Mouse (Mus musculus): Measurements from ENCODE around the gene Hipk1.
"Not testable (repeated sequence)": the region's sequence is repeated elsewhere in the genome, so short reads cannot be mapped to it uniquely, and the experiment has no call there.

Gene Hipk1

GRCm38 (mm10) chr3:103792566-103792965 lies 1.2 kb upstream of the Hipk1 start:
- DNase-seq (ENCODE audit: low spot score), result no peak

- not testable (repeated sequence) for DNase-seq (ENCODE audit: low spot score)
These were observed 696 bp upstream of the Hipk1 start for GRCm38 (mm10) chr3:103792111-103792406.

GRCm38 (mm10) chr3:103790346-103791145 lies 817 bp downstream of the Hipk1 start:
- peak; percentile 53 for DNase-seq (ENCODE audit: low spot score)

GRCm38 (mm10) chr3:103789891-103790345 lies 1.4 kb downstream of the Hipk1 start:
- DNase-seq (ENCODE audit: low spot score), result peak; percentile 66

GRCm38 (mm10) chr3:103789096-103789495 lies 2.3 kb downstream of the Hipk1 start:
- no peak for DNase-seq (ENCODE audit: low spot score)

- no peak for DNase-seq (ENCODE audit: low spot score)
These were observed 4.1 kb downstream of the Hipk1 start for GRCm38 (mm10) chr3:103787225-103787624.

GRCm38 (mm10) chr3:103782844-103783609 lies 8.3 kb downstream of the Hipk1 start:
- DNase-seq (ENCODE audit: low spot score), result no peak

- DNase-seq (ENCODE audit: low spot score), result no peak
These were observed 10.6 kb downstream of the Hipk1 start for GRCm38 (mm10) chr3:103780777-103781176.

- DNase-seq (ENCODE audit: low spot score), result no peak
These were observed 11.1 kb downstream of the Hipk1 start for GRCm38 (mm10) chr3:103780271-103780670.

GRCm38 (mm10) chr3:103779183-103779582 lies 12.2 kb downstream of the Hipk1 start:
- no peak for DNase-seq (ENCODE audit: low spot score)

- no peak for DNase-seq (ENCODE audit: low spot score)
These were observed 12.7 kb downstream of the Hipk1 start for GRCm38 (mm10) chr3:103778660-103779059.

GRCm38 (mm10) chr3:103777940-103778339 lies 13.4 kb downstream of the Hipk1 start:
- no peak for DNase-seq (ENCODE audit: low spot score)

- DNase-seq (ENCODE audit: low spot score), result no peak
These were observed 17.4 kb downstream of the Hipk1 start for GRCm38 (mm10) chr3:103774009-103774408.

GRCm38 (mm10) chr3:103773508-103773907 lies 17.9 kb downstream of the Hipk1 start:
- DNase-seq (ENCODE audit: low spot score), result no peak

GRCm38 (mm10) chr3:103772846-103773245 lies 18.5 kb downstream of the Hipk1 start:
- DNase-seq (ENCODE audit: low spot score), result no peak

GRCm38 (mm10) chr3:103771531-103772130 lies 19.7 kb downstream of the Hipk1 start:
- no peak for DNase-seq (ENCODE audit: low spot score)

- DNase-seq (ENCODE audit: low spot score), result no peak
These were observed 24.6 kb downstream of the Hipk1 start for GRCm38 (mm10) chr3:103766789-103767188.

- no peak for DNase-seq (ENCODE audit: low spot score)
These were observed 31.9 kb downstream of the Hipk1 start for GRCm38 (mm10) chr3:103759261-103759970.

- DNase-seq (ENCODE audit: low spot score), result no peak
These were observed 32.9 kb downstream of the Hipk1 start for GRCm38 (mm10) chr3:103758456-103758855.

- DNase-seq (ENCODE audit: low spot score), result no peak
These were observed 34.4 kb downstream of the Hipk1 start for GRCm38 (mm10) chr3:103756920-103757319.

GRCm38 (mm10) chr3:103755351-103755750 lies 36.0 kb downstream of the Hipk1 start:
- DNase-seq (ENCODE audit: low spot score), result no peak

- no peak for DNase-seq (ENCODE audit: low spot score)
These were observed 39.8 kb downstream of the Hipk1 start for GRCm38 (mm10) chr3:103751558-103751957.
